Mouse (Mus musculus): ENCODE measurements around the gene Zfp688. TPM values are rescaled to one million over a fixed set of nuclear protein-coding genes. Genes with fewer than 3 reads are reported as not detected.
"Not testable (repeated sequence)": the region's sequence is repeated elsewhere in the genome, so short reads cannot be mapped to it uniquely, and the experiment has no call there.

The Zfp688 gene
- polyA plus RNA-seq, 1 experiment from 2014 or later: 26.3 TPM

DNA sequence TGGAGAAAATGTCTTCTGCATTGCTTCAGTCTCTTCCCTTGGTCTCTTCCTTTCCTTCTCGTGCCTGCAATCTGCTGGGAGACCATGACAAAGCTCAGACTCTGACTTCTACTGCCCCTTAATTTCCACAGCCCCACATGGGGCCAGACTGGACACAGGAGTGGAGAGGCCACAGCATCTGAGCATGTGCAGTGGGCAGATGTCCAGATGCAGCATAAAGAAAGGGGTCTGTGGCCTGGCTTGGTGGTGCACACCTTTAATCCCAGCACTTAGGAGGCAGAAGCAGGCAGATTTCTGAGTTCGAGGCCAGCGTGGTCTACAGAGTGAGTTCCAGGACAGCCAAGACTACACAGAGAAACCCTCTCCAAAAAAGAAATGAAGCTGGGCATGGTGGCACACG lies 36.3 kb downstream of the Zfp688 start:
- H3K9me3 ChIP-seq (ENCODE audit: control insufficient read depth, low read depth, low read length); H3K27ac ChIP-seq (ENCODE audit: low read length); H3K4me2 ChIP-seq (replicated peaks; ENCODE audit: low read depth, low read length); H3K36me3 ChIP-seq (ENCODE audit: control insufficient read depth, insufficient read depth, low read length); H3K4me1 ChIP-seq (ENCODE audit: control insufficient read depth, insufficient read depth, low read length); ATAC-seq (ENCODE audit: insufficient number of reproducible peaks, insufficient read depth, low FRiP score, low read depth); H3K27me3 ChIP-seq (ENCODE audit: control insufficient read depth, insufficient read depth, low read length); H3K4me3 ChIP-seq (ENCODE audit: low read depth, low read length); H3K9ac ChIP-seq (replicated peaks; ENCODE audit: low read depth, low read length): not testable (repeated sequence)
- WGBS: 96% methylated on average over 4 of the region's 4 CpGs

GRCm38 (mm10) chr7:127378310-127378921 lies 43.5 kb downstream of the Zfp688 start:
- no peaks in the 10 kb centered on the region for H3K27me3 ChIP-seq (ENCODE audit: control insufficient read depth, insufficient read depth, low read length)
- no peaks in the 10 kb centered on the region for H3K4me1 ChIP-seq (ENCODE audit: control insufficient read depth, insufficient read depth, low read length)
- no peaks in the 10 kb centered on the region for H3K36me3 ChIP-seq (ENCODE audit: control insufficient read depth, insufficient read depth, low read length)
- H3K9ac ChIP-seq (replicated peaks; ENCODE audit: low read depth, low read length): no peak overlapping the region
- H3K27ac ChIP-seq (ENCODE audit: low read length): no peak overlapping the region
- no peak overlapping the region for H3K4me2 ChIP-seq (replicated peaks; ENCODE audit: low read depth, low read length)
- H3K4me3 ChIP-seq (ENCODE audit: low read depth, low read length): no peak overlapping the region
- ATAC-seq (ENCODE audit: insufficient number of reproducible peaks, insufficient read depth, low FRiP score, low read depth): no peak
- WGBS: 62% methylated on average over 6 of the region's 6 CpGs
- H3K9me3 ChIP-seq (ENCODE audit: control insufficient read depth, low read depth, low read length): no peaks in the 10 kb centered on the region

GRCm38 (mm10) chr7:127375271-127376245 lies 46.3 kb downstream of the Zfp688 start, which contains the start of gene Zfp747:
Gene Zfp747, minus strand, starts transcription at chr7:127376050.
- 1% methylated on average over 49 of the region's 49 CpGs for WGBS
- H3K4me2 ChIP-seq (replicated peaks; ENCODE audit: low read depth, low read length): peak within 1 kb of the TSS; percentile 60
- H3K9me3 ChIP-seq (ENCODE audit: control insufficient read depth, low read depth, low read length); H3K4me1 ChIP-seq (ENCODE audit: control insufficient read depth, insufficient read depth, low read length); H3K36me3 ChIP-seq (ENCODE audit: control insufficient read depth, insufficient read depth, low read length); H3K27me3 ChIP-seq (ENCODE audit: control insufficient read depth, insufficient read depth, low read length): not testable (repeated sequence)
- H3K9ac ChIP-seq (replicated peaks; ENCODE audit: low read depth, low read length): peak within 1 kb of the TSS; percentile 37; the same call in 1 of the 2 replicates
- peak; percentile 93 for ATAC-seq (ENCODE audit: insufficient number of reproducible peaks, insufficient read depth, low FRiP score, low read depth)
- peak within 1 kb of the TSS; percentile 44; the same call in 1 of the 2 replicates for H3K27ac ChIP-seq (ENCODE audit: low read length)
- peak within 1 kb of the TSS; percentile 62 for H3K4me3 ChIP-seq (ENCODE audit: low read depth, low read length)

DNA sequence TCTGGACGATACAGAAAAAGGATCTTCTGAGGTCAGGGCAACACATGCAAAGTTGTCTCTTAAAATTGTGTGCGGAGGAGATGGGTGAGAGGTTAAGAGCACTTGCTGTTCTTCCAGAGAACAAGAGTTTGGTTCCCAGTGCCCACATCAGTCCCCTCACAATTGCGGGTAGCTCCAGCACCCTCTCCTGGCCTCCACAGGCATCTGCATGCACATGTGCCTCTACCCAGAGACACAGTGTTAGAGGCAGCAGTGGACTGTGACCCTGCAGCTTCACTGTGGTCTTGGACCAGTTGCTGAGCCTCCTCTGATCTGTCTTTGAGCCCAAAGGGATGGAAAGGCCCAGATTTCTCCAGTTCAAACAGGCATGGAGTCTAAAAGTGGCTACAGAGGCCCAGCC lies 50.0 kb downstream of the Zfp688 start:
- not testable (repeated sequence) for ATAC-seq (ENCODE audit: insufficient number of reproducible peaks, insufficient read depth, low FRiP score, low read depth); H3K27ac ChIP-seq (ENCODE audit: low read length); H3K4me3 ChIP-seq (ENCODE audit: low read depth, low read length); H3K4me1 ChIP-seq (ENCODE audit: control insufficient read depth, insufficient read depth, low read length); H3K9me3 ChIP-seq (ENCODE audit: control insufficient read depth, low read depth, low read length); H3K36me3 ChIP-seq (ENCODE audit: control insufficient read depth, insufficient read depth, low read length); H3K27me3 ChIP-seq (ENCODE audit: control insufficient read depth, insufficient read depth, low read length); H3K4me2 ChIP-seq (replicated peaks; ENCODE audit: low read depth, low read length); H3K9ac ChIP-seq (replicated peaks; ENCODE audit: low read depth, low read length)
- 75% methylated on average over 3 of the region's 3 CpGs for whole genome bisulfite sequencing

- whole genome bisulfite sequencing: 77% methylated on average over 2 of the region's 2 CpGs
- Histone ChIP-seq H3K36me3 (ENCODE audit: control insufficient read depth, insufficient read depth, low read length) (no peaks in the 10 kb centered on the region), H3K9me3 (ENCODE audit: control insufficient read depth, low read depth, low read length) (no peaks in the 10 kb centered on the region), H3K4me3 (ENCODE audit: low read depth, low read length) (no peak overlapping the region), H3K9ac (replicated peaks; ENCODE audit: low read depth, low read length) (no peak overlapping the region), H3K27me3 (ENCODE audit: control insufficient read depth, insufficient read depth, low read length) (no peaks in the 10 kb centered on the region), H3K4me2 (replicated peaks; ENCODE audit: low read depth, low read length) (no peak overlapping the region), H3K27ac (ENCODE audit: low read length) (no peak overlapping the region), H3K4me1 (ENCODE audit: control insufficient read depth, insufficient read depth, low read length) (no peaks in the 10 kb centered on the region)
- no peak for ATAC-seq (ENCODE audit: insufficient number of reproducible peaks, insufficient read depth, low FRiP score, low read depth)
These were observed 50.7 kb downstream of the Zfp688 start for GRCm38 (mm10) chr7:127371213-127371612.

Other genes starting within 250 kb of the Zfp688 start
- gene Cd2bp2, start 226.0 kb downstream of the Zfp688 start, polyA plus RNA-seq (2014; fragmentation: Nextera tagmentation; extraction: Ambion mirVana): 44.6 and 49.5 TPM in 2 replicates
- 15.1 and 18.7 TPM in 2 replicates for gene Tbc1d10b, start 213.6 kb downstream of the Zfp688 start, polyA plus RNA-seq (2014; fragmentation: Nextera tagmentation; extraction: Ambion mirVana)
- 9.7 TPM in 2 replicates for gene Mylpf, start 213.2 kb downstream of the Zfp688 start, polyA plus RNA-seq (2014; fragmentation: Nextera tagmentation; extraction: Ambion mirVana)
- 22.9 and 24.4 TPM in 2 replicates for gene Zfp553, start 189.0 kb downstream of the Zfp688 start, polyA plus RNA-seq (2014; fragmentation: Nextera tagmentation; extraction: Ambion mirVana)
- gene Sept1, start 188.9 kb downstream of the Zfp688 start, polyA plus RNA-seq (2014; fragmentation: Nextera tagmentation; extraction: Ambion mirVana): 14.9 and 16.5 TPM in 2 replicates
- 54.9 and 55.2 TPM in 2 replicates for gene Zfp771, start 177.8 kb downstream of the Zfp688 start, polyA plus RNA-seq (2014; fragmentation: Nextera tagmentation; extraction: Ambion mirVana)
- 175 and 202 TPM in 2 replicates for gene Dctpp1, start 161.4 kb downstream of the Zfp688 start, polyA plus RNA-seq (2014; fragmentation: Nextera tagmentation; extraction: Ambion mirVana)
- gene Sephs2, start 148.0 kb downstream of the Zfp688 start, polyA plus RNA-seq (2014; fragmentation: Nextera tagmentation; extraction: Ambion mirVana): 97.3 and 114 TPM in 2 replicates
- 0.91 and 1.0 TPM in 2 replicates for gene Itgal, start 125.8 kb downstream of the Zfp688 start, polyA plus RNA-seq (2014; fragmentation: Nextera tagmentation; extraction: Ambion mirVana)
- gene Zfp768, start 76.5 kb downstream of the Zfp688 start, polyA plus RNA-seq (2014; fragmentation: Nextera tagmentation; extraction: Ambion mirVana): 4.6 and 4.7 TPM in 2 replicates
- gene Zfp747, start 46.0 kb downstream of the Zfp688 start, polyA plus RNA-seq (2014; fragmentation: Nextera tagmentation; extraction: Ambion mirVana): 8.1 and 9.4 TPM in 2 replicates
- 6.7 and 7.1 TPM in 2 replicates for gene 9130019O22Rik, start 34.9 kb downstream of the Zfp688 start, polyA plus RNA-seq (2014; fragmentation: Nextera tagmentation; extraction: Ambion mirVana)
- 8.0 and 9.7 TPM in 2 replicates for gene E430018J23Rik, start 28.4 kb downstream of the Zfp688 start, polyA plus RNA-seq (2014; fragmentation: Nextera tagmentation; extraction: Ambion mirVana)
- 10.3 and 12.0 TPM in 2 replicates for gene Zfp764, start 15.2 kb downstream of the Zfp688 start, polyA plus RNA-seq (2014; fragmentation: Nextera tagmentation; extraction: Ambion mirVana)
- 7.9 and 9.1 TPM in 2 replicates for gene Zfp689, start 27.1 kb upstream of the Zfp688 start, polyA plus RNA-seq (2014; fragmentation: Nextera tagmentation; extraction: Ambion mirVana)
- 49.9 and 55.0 TPM in 2 replicates for gene Prr14, start 37.5 kb upstream of the Zfp688 start, polyA plus RNA-seq (2014; fragmentation: Nextera tagmentation; extraction: Ambion mirVana)
- 14.9 and 18.5 TPM in 2 replicates for gene Fbrs, start 57.1 kb upstream of the Zfp688 start, polyA plus RNA-seq (2014; fragmentation: Nextera tagmentation; extraction: Ambion mirVana)
- 60.5 and 65.2 TPM in 2 replicates for gene Srcap, start 89.9 kb upstream of the Zfp688 start, polyA plus RNA-seq (2014; fragmentation: Nextera tagmentation; extraction: Ambion mirVana)
- gene Gm42715, start 97.5 kb upstream of the Zfp688 start, polyA plus RNA-seq (2014; fragmentation: Nextera tagmentation; extraction: Ambion mirVana): 20.8 and 22.1 TPM in 2 replicates
- gene Tmem265, start 139.3 kb upstream of the Zfp688 start, polyA plus RNA-seq (2014; fragmentation: Nextera tagmentation; extraction: Ambion mirVana): 7.2 and 11.3 TPM in 2 replicates
- gene Phkg2, start 151.3 kb upstream of the Zfp688 start, polyA plus RNA-seq (2014; fragmentation: Nextera tagmentation; extraction: Ambion mirVana): 46.4 and 47.4 TPM in 2 replicates
- 7.8 and 8.2 TPM in 2 replicates for gene Ccdc189, start 166.5 kb upstream of the Zfp688 start, polyA plus RNA-seq (2014; fragmentation: Nextera tagmentation; extraction: Ambion mirVana)
- 37.0 and 39.9 TPM in 2 replicates for gene Rnf40, start 166.7 kb upstream of the Zfp688 start, polyA plus RNA-seq (2014; fragmentation: Nextera tagmentation; extraction: Ambion mirVana)
- 16.0 and 17.2 TPM in 2 replicates for gene Zfp629, start 193.7 kb upstream of the Zfp688 start, polyA plus RNA-seq (2014; fragmentation: Nextera tagmentation; extraction: Ambion mirVana)